Mouse (Mus musculus): ENCODE results near the gene Tmem81. TPM values are rescaled to one million over a fixed set of nuclear protein-coding genes. Genes with fewer than 3 reads are reported as not detected.

The Tmem81 gene
- polyA plus RNA-seq, 1 experiment from 2014 or later, result 1.8 TPM

GRCm38 (mm10) chr1:132540701-132541100 lies 34.7 kb downstream of the Tmem81 start:
- Histone ChIP-seq H3K4me2 (no peak overlapping the region), H3K27me3 (peaks cover 74% of the 10 kb centered on the region), H3K27ac (no peak overlapping the region), H3K9me3 (no peaks in the 10 kb centered on the region), H3K36me3 (no peaks in the 10 kb centered on the region), H3K9ac (no peak overlapping the region), H3K4me3 (no peak overlapping the region), H3K4me1 (peaks cover 22% of the 10 kb centered on the region)
- 53% methylated on average over 7 of the region's 7 CpGs for WGBS
- no peak for ATAC-seq (ENCODE audit: insufficient number of reproducible peaks, insufficient read depth, low FRiP score, low TSS enrichment, low read depth)

- WGBS, result 3% methylated on average over 14 of the region's 14 CpGs
- peaks cover 80% of the 10 kb centered on the region for H3K27me3 ChIP-seq
These were observed 35.3 kb downstream of the Tmem81 start for GRCm38 (mm10) chr1:132541171-132541823.

GRCm38 (mm10) chr1:132541824-132542599 lies 36.0 kb downstream of the Tmem81 start:
- Histone ChIP-seq H3K4me3 (peak overlapping the region; percentile 34), H3K9ac (0 out of 2 replicates have a peak overlapping the region, but pooled peaks have one; percentile 40), H3K4me1 (peaks cover 22% of the 10 kb centered on the region), H3K36me3 (no peaks in the 10 kb centered on the region), H3K9me3 (no peaks in the 10 kb centered on the region), H3K27ac (no peak overlapping the region), H3K4me2 (peak overlapping the region; percentile 65), H3K27me3 (peaks cover 80% of the 10 kb centered on the region)
- ATAC-seq (ENCODE audit: insufficient number of reproducible peaks, insufficient read depth, low FRiP score, low TSS enrichment, low read depth), result no peak
- 11% methylated on average over 5 of the region's 5 CpGs for WGBS

More at GRCm38 (mm10) chr1:132541171-132541823, 35.3 kb downstream of the Tmem81 start:
- Histone ChIP-seq H3K27ac (no peak overlapping the region), H3K9me3 (no peaks in the 10 kb centered on the region), H3K4me2 (peak overlapping the region; percentile 7; the same call in 1 of the 2 replicates), H3K4me1 (peaks cover 22% of the 10 kb centered on the region), H3K36me3 (no peaks in the 10 kb centered on the region), H3K9ac (no peak overlapping the region), H3K4me3 (no peak overlapping the region)
- no peak for ATAC-seq (ENCODE audit: insufficient number of reproducible peaks, insufficient read depth, low FRiP score, low TSS enrichment, low read depth)

GRCm38 (mm10) chr1:132542762-132543306 lies 36.8 kb downstream of the Tmem81 start, which contains the start of gene Cntn2:
Cntn2 (minus strand) TSS chr1:132543256.
- Histone ChIP-seq H3K9ac (peak within 1 kb of the TSS; percentile 40; the same call in 1 of the 2 replicates), H3K4me3 (peak within 1 kb of the TSS; percentile 34), H3K27me3 (peaks cover 77% of the 10 kb centered on the region), H3K27ac (no peak within 1 kb of the TSS), H3K4me2 (peak within 1 kb of the TSS; percentile 65), H3K4me1 (peaks cover 22% of the 10 kb centered on the region), H3K36me3 (no peaks in the 10 kb centered on the region), H3K9me3 (no peaks in the 10 kb centered on the region)
- WGBS, result under 1% methylated on average over 30 of the region's 30 CpGs
- ATAC-seq (ENCODE audit: insufficient number of reproducible peaks, insufficient read depth, low FRiP score, low TSS enrichment, low read depth), result no peak

GRCm38 (mm10) chr1:132543789-132544188 lies 37.8 kb downstream of the Tmem81 start:
- 66% methylated on average over 8 of the region's 8 CpGs for WGBS
- peaks cover 22% of the 10 kb centered on the region for H3K4me1 ChIP-seq
- H3K4me2 ChIP-seq, result no peak overlapping the region
- H3K9me3 ChIP-seq, result no peaks in the 10 kb centered on the region
- ATAC-seq (ENCODE audit: insufficient number of reproducible peaks, insufficient read depth, low FRiP score, low TSS enrichment, low read depth), result no peak
- no peaks in the 10 kb centered on the region for H3K36me3 ChIP-seq
- H3K4me3 ChIP-seq, result no peak overlapping the region
- H3K27ac ChIP-seq, result no peak overlapping the region
- H3K9ac ChIP-seq, result no peak overlapping the region
- peaks cover 70% of the 10 kb centered on the region for H3K27me3 ChIP-seq

- H3K9me3 ChIP-seq, result no peaks in the 10 kb centered on the region
- H3K9ac ChIP-seq, result no peak overlapping the region
- ATAC-seq (ENCODE audit: insufficient number of reproducible peaks, insufficient read depth, low FRiP score, low TSS enrichment, low read depth), result peak; percentile 43; the same call in 1 of the 2 replicates
- no peaks in the 10 kb centered on the region for H3K36me3 ChIP-seq
- H3K4me1 ChIP-seq, result peaks cover 19% of the 10 kb centered on the region
- 31% methylated on average over 9 of the region's 9 CpGs for WGBS
- no peak overlapping the region for H3K4me3 ChIP-seq
- H3K4me2 ChIP-seq, result no peak overlapping the region
- H3K27me3 ChIP-seq, result peaks cover 4% of the 10 kb centered on the region; the same call in 1 of the 2 replicates
- H3K27ac ChIP-seq, result no peak overlapping the region
These were observed 52.0 kb downstream of the Tmem81 start for GRCm38 (mm10) chr1:132557901-132558631.

Other genes with a start within 250 kb of the Tmem81 start
- 0.23 and 0.25 TPM in 2 replicates for gene Klhdc8a, start 207.6 kb upstream of the Tmem81 start, polyA plus RNA-seq (2015; fragmentation: Nextera tagmentation; extraction: Ambion mirVana)
- 2.2 and 4.4 TPM in 2 replicates for gene Nuak2, start 190.1 kb upstream of the Tmem81 start, polyA plus RNA-seq (2015; fragmentation: Nextera tagmentation; extraction: Ambion mirVana)
- 10.5 and 16.1 TPM in 2 replicates for gene Tmcc2, start 114.9 kb upstream of the Tmem81 start, polyA plus RNA-seq (2015; fragmentation: Nextera tagmentation; extraction: Ambion mirVana)
- gene Dstyk, start 88.7 kb upstream of the Tmem81 start, polyA plus RNA-seq (2015; fragmentation: Nextera tagmentation; extraction: Ambion mirVana), result 16.1 and 17.7 TPM in 2 replicates
- gene Rbbp5, start 28.9 kb upstream of the Tmem81 start, polyA plus RNA-seq (2015; fragmentation: Nextera tagmentation; extraction: Ambion mirVana), result 47.2 and 49.6 TPM in 2 replicates
- 2.9 and 4.4 TPM in 2 replicates for gene Cntn2, start 37.0 kb downstream of the Tmem81 start, polyA plus RNA-seq (2015; fragmentation: Nextera tagmentation; extraction: Ambion mirVana)
- gene Nfasc, start 235.6 kb downstream of the Tmem81 start, polyA plus RNA-seq (2015; fragmentation: Nextera tagmentation; extraction: Ambion mirVana), result 1.7 and 2.9 TPM in 2 replicates

All from embryonic facial prominence, embryonic 13.5 days (tissue).